Mouse (Mus musculus): ENCODE data around the gene Ifnb1.
A peak's percentile ranks its signal among the peaks of the same experiment; 100 is the strongest.

DNA sequence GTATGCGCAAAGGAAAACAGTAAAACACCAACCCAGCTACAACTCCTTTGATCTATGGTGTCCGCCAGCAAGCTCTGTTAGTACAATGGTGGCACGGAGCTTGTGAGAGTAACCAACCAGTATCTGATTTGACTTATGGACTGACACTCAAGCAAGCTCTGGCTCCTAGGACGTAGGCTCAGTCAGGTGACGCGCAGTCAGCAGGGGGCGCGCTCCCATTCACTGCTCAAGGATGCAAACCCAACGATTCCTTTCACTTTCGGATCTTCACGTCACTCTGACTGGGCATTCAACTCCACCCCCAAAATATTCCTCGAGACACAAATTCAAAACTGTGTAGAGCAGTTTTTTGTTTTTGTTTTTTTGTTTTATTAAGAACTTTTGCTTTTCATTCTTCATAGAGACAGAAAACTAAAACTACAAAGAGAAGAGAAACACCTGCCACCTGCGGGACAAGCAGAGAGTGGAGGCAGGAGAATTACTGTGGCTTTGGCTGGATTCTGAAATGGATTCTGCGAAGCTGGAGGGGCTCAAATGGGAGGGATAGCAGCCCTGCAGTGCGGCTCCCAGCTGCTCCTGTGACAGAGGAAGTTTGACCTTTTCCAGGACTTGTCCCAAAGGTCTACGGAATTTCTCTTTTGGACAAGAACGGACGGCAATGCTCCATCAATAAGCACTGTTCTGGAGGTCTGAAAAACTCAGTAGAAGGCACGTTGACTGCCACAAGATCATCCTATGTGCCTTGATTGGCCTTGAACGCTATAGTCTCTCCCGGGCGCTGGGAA, 27.8 kb upstream of the Ifnb1 start:
- TF ChIP-seq SIN3A (IDR thresholded peaks at IDR 0.05; ENCODE audit: low read length) (peak; percentile 72), NRF1 (IDR thresholded peaks at IDR 0.05; ENCODE audit: insufficient read depth, low read depth, low read length, poor library complexity, severe bottlenecking) (peak; percentile 16; the same call in 1 of the 2 replicates), CTCF (IDR thresholded peaks at IDR 0.05 in 2 of 3, conservative IDR thresholded peaks at IDR 0.05 in 1 of 3; ENCODE audit: control insufficient read depth in 1 of 3, insufficient read depth in 1 of 3, low read depth in 2 of 3, low read length in 3 of 3, poor library complexity in 1 of 3, severe bottlenecking in 1 of 3) (peak; percentile 77 to 93 (median 89)), MXI1 (IDR thresholded peaks at IDR 0.05; ENCODE audit: low read depth, low read length) (peak; percentile 46; the same call in 1 of the 2 replicates), POLR2A (IDR thresholded peaks at IDR 0.05; ENCODE audit: control insufficient read depth in 1 of 2, insufficient read depth in 1 of 2, low read depth in 1 of 2, low read length in 2 of 2, poor library complexity in 1 of 2) (no peak), ZC3H11A (IDR thresholded peaks at IDR 0.05; ENCODE audit: low read depth, low read length) (peak; percentile 17; the same call in 1 of the 2 replicates), RCOR1 (IDR thresholded peaks at IDR 0.05; ENCODE audit: low read depth, low read length) (peak; percentile 53), EP300 (IDR thresholded peaks at IDR 0.05; ENCODE audit: low read depth in 1 of 2, low read length in 2 of 2) (no peak; a peak in 1 of 4 replicates), MAX (IDR thresholded peaks at IDR 0.05; ENCODE audit: low read length) (peak; percentile 53)

All from MEL (cell line).